Mouse (Mus musculus): ENCODE results near the gene Cntn4. TPM values are rescaled to one million over a fixed set of nuclear protein-coding genes. Genes with fewer than 3 reads are reported as not detected.

Cntn4 gene
- polyA plus RNA-seq, 1 experiment from 2014 or later, result 0.11 TPM

DNA sequence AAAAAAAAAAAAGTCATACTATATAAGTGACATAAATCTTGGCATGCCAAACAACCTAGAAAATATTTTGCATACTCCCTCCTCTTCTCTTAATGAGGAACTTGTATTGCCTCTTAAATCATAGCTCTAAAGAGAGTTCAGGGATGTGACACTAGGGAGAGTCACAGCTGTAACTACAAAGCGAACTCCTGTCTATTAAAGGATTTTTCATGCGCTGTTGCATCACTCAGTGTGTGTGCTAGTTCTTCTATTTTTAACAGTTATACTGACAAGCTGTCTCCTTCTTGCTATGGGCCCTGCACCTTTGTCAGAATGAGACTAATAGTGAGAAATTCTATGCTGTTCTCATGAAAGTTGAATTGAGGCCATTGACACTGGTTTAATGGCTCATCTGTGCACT lies 588.8 kb downstream of the Cntn4 start:
- Histone ChIP-seq H3K4me1 (no peaks in the 10 kb centered on the region), H3K36me3 (no peaks in the 10 kb centered on the region), H3K4me3 (no peak overlapping the region), H3K9me3 (replicated peaks) (no peaks in the 10 kb centered on the region), H3K9ac (no peak overlapping the region), H3K27ac (no peak overlapping the region), H3K4me2 (no peak overlapping the region), H3K27me3 (replicated peaks) (no peaks in the 10 kb centered on the region)
- no peak for ATAC-seq
- 55% methylated on average over 2 of the region's 2 CpGs for WGBS (ENCODE audit: insufficient replicate concordance)

DNA sequence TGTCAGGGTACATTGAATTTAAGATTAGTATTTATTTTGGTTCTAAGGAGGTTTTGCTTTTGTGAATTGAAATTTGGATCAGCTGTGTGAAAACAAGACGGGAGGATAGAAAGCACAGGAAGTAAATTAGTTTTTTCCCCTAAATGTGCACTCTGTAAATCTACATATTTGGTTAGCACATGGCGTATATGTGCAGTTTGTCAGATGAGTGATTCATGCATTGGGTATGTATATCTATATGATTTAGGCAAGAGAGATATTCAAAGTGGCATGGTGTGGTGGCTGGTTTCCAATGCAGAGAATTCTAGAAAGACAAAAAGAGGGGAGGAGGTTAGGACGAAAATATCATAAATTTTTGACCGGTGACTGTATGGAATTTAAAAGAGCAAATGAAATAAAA lies 591.3 kb downstream of the Cntn4 start:
- Histone ChIP-seq H3K27ac (no peak overlapping the region), H3K4me3 (no peak overlapping the region), H3K4me1 (no peaks in the 10 kb centered on the region), H3K9me3 (replicated peaks) (no peaks in the 10 kb centered on the region), H3K27me3 (replicated peaks) (no peaks in the 10 kb centered on the region), H3K9ac (no peak overlapping the region), H3K4me2 (no peak overlapping the region), H3K36me3 (no peaks in the 10 kb centered on the region)
- ATAC-seq, result no peak
- 52% methylated on average over 4 of the region's 4 CpGs for WGBS (ENCODE audit: insufficient replicate concordance)

DNA sequence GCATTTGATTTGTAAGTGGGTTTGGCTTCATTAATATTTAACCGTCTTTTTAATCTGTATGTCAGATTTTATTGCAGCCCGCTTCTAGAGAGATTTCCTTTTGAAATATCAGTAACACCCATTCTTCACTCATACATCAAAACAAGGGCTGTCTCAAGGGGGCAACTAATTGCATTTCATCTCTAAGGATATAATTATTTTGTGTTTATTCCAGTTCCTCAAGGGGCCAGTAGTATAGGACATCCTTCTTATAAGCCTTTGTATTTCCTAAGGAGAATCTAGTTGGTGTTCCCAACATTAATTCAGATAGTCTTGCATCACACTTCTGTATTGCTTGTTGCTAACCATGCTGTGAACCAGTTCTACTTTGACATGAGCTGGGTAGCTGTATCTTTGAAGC lies 599.7 kb downstream of the Cntn4 start:
- Histone ChIP-seq H3K27me3 (replicated peaks) (no peaks in the 10 kb centered on the region), H3K27ac (no peak overlapping the region), H3K4me2 (no peak overlapping the region), H3K36me3 (no peaks in the 10 kb centered on the region), H3K9ac (no peak overlapping the region), H3K4me3 (no peak overlapping the region), H3K9me3 (replicated peaks) (no peaks in the 10 kb centered on the region), H3K4me1 (no peaks in the 10 kb centered on the region)
- ATAC-seq, result no peak
- WGBS (ENCODE audit: insufficient replicate concordance), result 72% methylated on average over 2 of the region's 2 CpGs

GRCm38 (mm10) chr6:106281621-106282020 lies 604.2 kb downstream of the Cntn4 start:
- Histone ChIP-seq H3K4me3 (no peak overlapping the region), H3K27ac (no peak overlapping the region), H3K9ac (no peak overlapping the region), H3K36me3 (no peaks in the 10 kb centered on the region), H3K27me3 (replicated peaks) (no peaks in the 10 kb centered on the region), H3K4me1 (no peaks in the 10 kb centered on the region), H3K9me3 (replicated peaks) (no peaks in the 10 kb centered on the region), H3K4me2 (no peak overlapping the region)
- no peak for ATAC-seq
- 78% methylated on average over 6 of the region's 6 CpGs for WGBS (ENCODE audit: insufficient replicate concordance)

GRCm38 (mm10) chr6:106283815-106284214 lies 606.4 kb downstream of the Cntn4 start:
- Histone ChIP-seq H3K9me3 (replicated peaks) (no peaks in the 10 kb centered on the region), H3K4me1 (no peaks in the 10 kb centered on the region), H3K4me2 (no peak overlapping the region), H3K9ac (no peak overlapping the region), H3K27ac (no peak overlapping the region), H3K27me3 (replicated peaks) (no peaks in the 10 kb centered on the region), H3K36me3 (no peaks in the 10 kb centered on the region), H3K4me3 (no peak overlapping the region)
- ATAC-seq, result no peak
- WGBS (ENCODE audit: insufficient replicate concordance), result 52% methylated on average over 1 of the region's 1 CpGs

- Histone ChIP-seq H3K9ac (no peak overlapping the region), H3K9me3 (replicated peaks) (no peaks in the 10 kb centered on the region), H3K27ac (no peak overlapping the region), H3K27me3 (replicated peaks) (no peaks in the 10 kb centered on the region), H3K36me3 (no peaks in the 10 kb centered on the region), H3K4me3 (no peak overlapping the region), H3K4me1 (no peaks in the 10 kb centered on the region), H3K4me2 (no peak overlapping the region)
- 51% methylated on average over 1 of the region's 1 CpGs for WGBS (ENCODE audit: insufficient replicate concordance)
- ATAC-seq, result no peak
Observed at GRCm38 (mm10) chr6:106299451-106299850, 622.0 kb downstream of the Cntn4 start.

DNA sequence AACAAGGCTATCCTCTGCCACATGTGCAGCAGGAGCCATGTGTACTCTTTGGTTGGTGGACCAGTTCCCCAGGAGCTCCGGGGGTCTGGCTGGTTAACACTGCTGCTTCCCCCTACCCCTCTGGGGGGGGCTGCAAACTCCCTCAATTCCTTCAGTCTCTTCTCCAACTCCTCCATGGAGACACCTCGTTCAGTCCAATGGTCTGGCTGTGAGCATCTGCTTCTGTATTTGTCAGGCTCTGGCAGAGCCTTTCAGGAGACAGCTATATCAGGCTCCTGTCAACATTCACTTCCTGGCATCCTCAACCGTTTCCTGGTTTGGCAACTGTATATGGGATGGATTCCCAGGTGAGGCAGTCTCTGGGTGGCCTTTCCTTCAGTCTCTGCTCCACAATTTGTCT lies 622.7 kb downstream of the Cntn4 start:
- no peaks in the 10 kb centered on the region for H3K4me1 ChIP-seq
- WGBS (ENCODE audit: insufficient replicate concordance), result 38% methylated on average over 3 of the region's 3 CpGs
- H3K9me3 ChIP-seq (replicated peaks), result no peaks in the 10 kb centered on the region
- H3K27ac ChIP-seq, result no peak overlapping the region
- H3K9ac ChIP-seq, result no peak overlapping the region
- no peak overlapping the region for H3K4me2 ChIP-seq
- H3K4me3 ChIP-seq, result no peak overlapping the region
- no peaks in the 10 kb centered on the region for H3K36me3 ChIP-seq
- H3K27me3 ChIP-seq (replicated peaks), result no peaks in the 10 kb centered on the region
- ATAC-seq, result no peak

DNA sequence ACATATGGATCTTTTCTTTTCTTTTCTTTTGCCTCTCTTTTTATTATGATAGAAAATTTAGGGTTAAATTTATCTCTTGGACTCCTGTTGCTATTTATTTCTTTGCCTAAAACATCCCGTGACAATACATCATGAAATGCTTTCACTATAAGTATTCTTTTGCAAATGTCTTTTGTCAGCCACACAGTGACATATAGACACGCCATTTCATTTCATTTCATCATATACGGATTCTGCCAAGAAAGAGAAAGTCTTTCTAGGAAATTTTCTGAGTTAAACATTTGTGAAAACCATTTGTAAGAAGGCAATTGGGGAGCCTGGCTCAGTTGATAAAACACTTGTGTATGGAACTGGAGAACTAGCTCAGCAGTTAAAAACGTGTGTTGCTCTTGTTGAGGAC lies 625.0 kb downstream of the Cntn4 start:
- H3K27ac ChIP-seq, result no peak overlapping the region
- WGBS (ENCODE audit: insufficient replicate concordance), result 52% methylated on average over 4 of the region's 4 CpGs
- no peak overlapping the region for H3K9ac ChIP-seq
- H3K36me3 ChIP-seq, result no peaks in the 10 kb centered on the region
- no peaks in the 10 kb centered on the region for H3K4me1 ChIP-seq
- no peaks in the 10 kb centered on the region for H3K9me3 ChIP-seq (replicated peaks)
- no peaks in the 10 kb centered on the region for H3K27me3 ChIP-seq (replicated peaks)
- H3K4me2 ChIP-seq, result no peak overlapping the region
- ATAC-seq, result no peak
- H3K4me3 ChIP-seq, result no peak overlapping the region

DNA sequence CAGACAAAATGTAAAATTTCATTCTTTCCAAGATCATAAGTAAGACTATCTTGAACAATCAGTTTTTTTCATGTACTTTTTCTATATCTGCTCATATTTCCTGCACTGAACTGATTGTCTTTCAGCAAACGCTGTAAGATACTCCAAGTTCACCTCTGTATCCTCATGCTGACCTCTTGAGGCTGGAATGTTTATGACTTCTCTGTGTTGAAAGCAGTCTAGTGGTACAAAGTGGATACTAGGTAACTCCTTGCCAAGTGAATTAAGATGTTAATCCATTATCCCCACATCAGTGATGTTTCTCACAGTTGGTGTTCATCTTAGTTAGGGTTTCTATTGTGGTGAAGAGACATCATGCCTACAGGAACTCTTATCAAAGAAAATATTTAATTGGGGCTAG lies 651.5 kb downstream of the Cntn4 start:
- Histone ChIP-seq H3K9me3 (replicated peaks) (no peaks in the 10 kb centered on the region), H3K27ac (no peak overlapping the region), H3K4me2 (no peak overlapping the region), H3K36me3 (no peaks in the 10 kb centered on the region), H3K4me3 (no peak overlapping the region), H3K4me1 (no peaks in the 10 kb centered on the region), H3K27me3 (replicated peaks) (no peaks in the 10 kb centered on the region), H3K9ac (no peak overlapping the region)
- ATAC-seq, result no peak
- WGBS (ENCODE audit: insufficient replicate concordance), result 57% methylated on average over 1 of the region's 1 CpGs

DNA sequence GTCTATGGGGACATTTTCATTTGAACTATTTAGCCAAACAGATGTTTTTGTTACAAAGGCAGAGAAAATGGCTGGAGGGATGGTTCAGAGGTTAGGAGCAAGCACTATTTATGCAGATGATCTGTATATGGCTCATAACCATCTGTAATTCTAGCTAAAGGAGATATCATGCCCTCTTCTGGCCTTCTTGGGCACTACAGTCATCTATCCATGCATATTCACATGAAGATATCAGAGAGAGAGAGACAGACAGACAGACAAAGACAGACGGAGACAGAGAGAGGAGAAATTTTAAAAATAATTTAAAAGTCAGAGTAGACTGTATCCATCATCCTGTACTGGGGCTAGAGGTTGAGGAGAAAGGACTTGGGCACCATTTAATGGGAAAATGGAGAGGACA lies 652.2 kb downstream of the Cntn4 start:
- no peak for ATAC-seq
- H3K4me2 ChIP-seq, result no peak overlapping the region
- no peaks in the 10 kb centered on the region for H3K9me3 ChIP-seq (replicated peaks)
- H3K27ac ChIP-seq, result no peak overlapping the region
- 58% methylated on average over 1 of the region's 1 CpGs for WGBS (ENCODE audit: insufficient replicate concordance)
- no peak overlapping the region for H3K9ac ChIP-seq
- H3K36me3 ChIP-seq, result no peaks in the 10 kb centered on the region
- no peak overlapping the region for H3K4me3 ChIP-seq
- no peaks in the 10 kb centered on the region for H3K4me1 ChIP-seq
- no peaks in the 10 kb centered on the region for H3K27me3 ChIP-seq (replicated peaks)

DNA sequence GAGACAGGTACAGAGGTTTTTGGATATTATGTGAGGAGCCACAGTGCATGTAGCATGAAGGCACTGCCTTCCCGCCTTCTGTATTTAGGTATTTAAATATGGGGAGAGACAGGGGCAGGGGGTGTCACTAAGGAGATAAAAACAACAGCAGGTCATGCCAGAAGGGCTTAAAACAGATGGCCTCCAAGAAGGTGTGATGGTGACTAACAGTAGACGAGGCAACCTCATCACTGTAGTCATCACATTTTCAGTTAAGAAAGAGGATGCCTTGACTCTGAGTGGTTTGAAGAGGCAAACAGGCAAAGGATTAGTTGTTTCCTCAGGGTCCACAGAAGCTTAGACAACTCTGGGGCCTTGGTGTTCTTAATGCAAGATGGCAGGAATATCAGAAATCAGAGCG lies 655.0 kb downstream of the Cntn4 start:
- Histone ChIP-seq H3K27ac (no peak overlapping the region), H3K36me3 (no peaks in the 10 kb centered on the region), H3K9ac (no peak overlapping the region), H3K4me1 (no peaks in the 10 kb centered on the region), H3K4me2 (no peak overlapping the region), H3K9me3 (replicated peaks) (no peaks in the 10 kb centered on the region), H3K27me3 (replicated peaks) (no peaks in the 10 kb centered on the region), H3K4me3 (no peak overlapping the region)
- WGBS (ENCODE audit: insufficient replicate concordance), result 60% methylated on average over 3 of the region's 3 CpGs
- ATAC-seq, result no peak

DNA sequence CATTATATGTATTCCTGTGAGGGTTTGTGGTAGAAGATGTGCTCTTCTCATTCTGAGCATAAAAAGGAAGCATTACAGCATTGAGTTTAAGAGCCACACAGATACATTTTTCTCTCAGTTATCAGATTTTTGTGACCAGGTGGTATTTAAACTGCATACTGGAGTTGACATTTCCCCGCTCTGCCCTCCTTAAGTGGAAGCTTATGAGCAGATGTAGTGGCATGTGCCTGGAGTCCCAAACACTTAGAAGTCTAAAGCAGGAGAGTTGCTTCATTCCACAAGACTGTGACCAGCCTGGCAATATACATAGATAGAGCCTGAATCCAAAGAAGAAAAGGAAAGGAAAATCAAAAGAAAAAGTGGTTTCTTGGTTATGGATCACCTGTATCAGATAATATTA lies 655.5 kb downstream of the Cntn4 start:
- H3K4me2 ChIP-seq, result no peak overlapping the region
- no peak overlapping the region for H3K9ac ChIP-seq
- no peaks in the 10 kb centered on the region for H3K36me3 ChIP-seq
- H3K27ac ChIP-seq, result no peak overlapping the region
- H3K4me1 ChIP-seq, result no peaks in the 10 kb centered on the region
- no peak overlapping the region for H3K4me3 ChIP-seq
- H3K27me3 ChIP-seq (replicated peaks), result no peaks in the 10 kb centered on the region
- WGBS (ENCODE audit: insufficient replicate concordance), result 54% methylated on average over 1 of the region's 1 CpGs
- no peak for ATAC-seq
- H3K9me3 ChIP-seq (replicated peaks), result no peaks in the 10 kb centered on the region

DNA sequence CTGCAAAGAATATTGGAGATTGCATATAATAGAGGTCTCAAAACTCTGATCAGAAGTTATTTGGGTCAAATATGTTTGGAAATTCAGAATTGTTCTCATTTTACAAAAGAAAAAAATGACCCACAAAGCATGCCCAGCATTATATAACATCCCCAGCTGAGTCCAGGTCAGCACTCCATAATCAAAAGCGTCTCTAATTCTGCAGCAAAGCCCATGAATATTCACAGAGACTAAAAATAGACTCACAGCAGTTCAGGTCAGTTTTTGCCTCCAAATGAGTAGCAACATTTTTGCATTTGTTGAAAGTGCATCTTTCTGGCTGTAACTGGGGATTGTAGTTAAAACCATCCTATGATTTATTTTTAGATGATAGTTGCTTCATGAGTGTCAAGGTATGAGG lies 657.6 kb downstream of the Cntn4 start:
- no peaks in the 10 kb centered on the region for H3K9me3 ChIP-seq (replicated peaks)
- H3K27ac ChIP-seq, result no peak overlapping the region
- no peaks in the 10 kb centered on the region for H3K4me1 ChIP-seq
- WGBS (ENCODE audit: insufficient replicate concordance), result 39% methylated on average over 1 of the region's 1 CpGs
- H3K4me2 ChIP-seq, result no peak overlapping the region
- no peaks in the 10 kb centered on the region for H3K27me3 ChIP-seq (replicated peaks)
- no peaks in the 10 kb centered on the region for H3K36me3 ChIP-seq
- no peak overlapping the region for H3K9ac ChIP-seq
- H3K4me3 ChIP-seq, result no peak overlapping the region
- ATAC-seq, result no peak
